In the genomic region with DNA sequence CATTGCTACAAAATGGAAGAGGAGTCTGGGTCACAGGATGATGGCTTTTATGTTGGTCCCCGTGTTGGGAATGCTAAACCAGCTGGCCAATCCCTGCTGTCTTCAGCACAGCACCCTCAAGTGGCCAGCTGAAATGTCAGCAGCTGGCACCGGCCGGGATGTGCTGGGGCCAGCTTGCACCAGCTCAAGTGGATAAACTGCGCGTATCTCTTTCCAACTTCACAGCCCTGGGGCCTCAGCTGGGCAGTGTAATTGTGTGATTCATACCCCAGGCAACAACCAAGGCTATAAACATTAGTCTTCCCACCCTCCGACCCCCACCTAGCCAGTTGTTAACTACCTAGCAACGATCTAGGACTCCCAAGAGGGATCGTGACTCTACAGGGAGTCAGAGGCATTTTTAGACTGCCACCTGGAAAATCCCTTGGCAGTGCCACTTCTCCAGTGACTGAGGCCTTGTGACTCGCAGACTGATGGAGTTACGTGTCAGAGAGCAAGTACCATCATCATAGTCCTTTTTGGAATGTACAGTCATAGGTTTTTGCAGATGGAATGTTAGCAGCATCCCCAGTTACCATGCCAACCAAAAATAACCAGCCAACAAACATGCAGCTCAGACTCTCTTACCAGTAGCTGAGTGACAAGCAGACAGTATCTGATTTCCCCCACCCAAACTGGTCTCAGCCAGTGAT, we compare ENCODE assay signal across 8 mouse cellular contexts. TPM values are rescaled to one million over a fixed set of nuclear protein-coding genes. Genes with fewer than 3 reads are reported as not detected.
DNase-seq lines count a peak whose midpoint lies in the region; ATAC-seq and TF ChIP-seq lines count a peak whose summit lies in the region.
"Had no signal": no experiment of that assay in that cellular context is flagged by ENCODE, and none has a peak within 500 bp of the region (broad histone marks: within the 10 kb centered on the region; RNA-seq: fewer than 3 reads in every experiment).

No protein-coding gene starts in this region.

- H3K9ac ChIP-seq in hindbrain, embryonic 16.5 days (ENCODE audit: low read depth, low read length) = 0 out of 2 replicates have a peak overlapping the region, but pooled peaks have one; percentile 28

- no peak overlapping the region for H3K27ac ChIP-seq in bone marrow macrophage, adult 2 months (ENCODE audit: insufficient read depth, low read depth, low read length)
- H3K27ac ChIP-seq in hindbrain, embryonic 16.5 days (ENCODE audit: low read depth, low read length) = no peak overlapping the region

- 0 out of 2 replicates have a peak, but pooled peaks have one; percentile 28 for ATAC-seq in hindbrain, embryonic 16.5 days

- 33% methylated on average over 10 of the region's 10 CpGs for WGBS in hindbrain, embryonic 16.5 days

- H3K4me1 ChIP-seq in bone marrow macrophage, adult 2 months (ENCODE audit: control insufficient read depth, insufficient read depth, low read length) = peaks cover under 1% of the 10 kb centered on the region; the same call in 1 of the 2 replicates
- peaks cover 7% of the 10 kb centered on the region; the same call in 1 of the 2 replicates for H3K4me1 ChIP-seq in hindbrain, embryonic 16.5 days (ENCODE audit: control insufficient read depth, insufficient read depth, low read depth, low read length)

- peaks cover 7% of the 10 kb centered on the region for H3K9me3 ChIP-seq in hindbrain, embryonic 16.5 days (ENCODE audit: control insufficient read depth, low read length)

- no peak overlapping the region for H3K4me2 ChIP-seq in hindbrain, embryonic 16.5 days (ENCODE audit: low read length)

- no peak for TF ChIP-seq POLR2A in bone marrow macrophage, adult 2 months (IDR thresholded peaks at IDR 0.05; ENCODE audit: borderline replicate concordance, low read depth, low read length)

- 0 out of 2 replicates have a peak, but pooled peaks cover under 1% of the 10 kb centered on the region for H3K27me3 ChIP-seq in hindbrain, embryonic 16.5 days (replicated peaks; ENCODE audit: control insufficient read depth, insufficient read depth, low read length)

- DNase-seq in kidney, postnatal 4 days = peak; percentile 33 to 37
- no peak for DNase-seq in kidney, postnatal 10 days
- peak; percentile 52 for DNase-seq in retina, postnatal 1 day
- DNase-seq in spleen, adult 18-20 months = no peak
- DNase-seq in heart, postnatal 36 days = no peak

- TF ChIP-seq CTCF in bone marrow macrophage, adult 2 months (IDR thresholded peaks at IDR 0.05; ENCODE audit: low read depth, low read length) = 0 out of 2 replicates have a peak, but pooled peaks have one; percentile 21

- H3K36me3 ChIP-seq in hindbrain, embryonic 16.5 days (ENCODE audit: control insufficient read depth, insufficient read depth, low read length) = no peaks in the 10 kb centered on the region

- no peak overlapping the region for H3K4me3 ChIP-seq in bone marrow macrophage, adult 2 months (ENCODE audit: insufficient read depth, low read length)
- no peak overlapping the region for H3K4me3 ChIP-seq in hindbrain, embryonic 16.5 days (ENCODE audit: low read length)

- intact Hi-C loops in heart, postnatal 36 days (cut with DNase I) = loop anchor here (5.0 to 10.0 kb wide), 4 partner anchors 50 to 280 kb away; no protein-coding TSS in a partner anchor

RNA-seq across cellular contexts. Expression of a gene that starts 11.2 kb away (rescaled TPM):
- 0.47 and 0.92 TPM in 2 replicates for polyA plus RNA-seq in bone marrow macrophage, adult 2 months (2012; ENCODE audit: insufficient read depth, insufficient read length, missing spikeins)
- polyA plus RNA-seq in hindbrain, embryonic 16.5 days (2015; fragmentation: Nextera tagmentation; extraction: Ambion mirVana) = 4.7 and 5.4 TPM in 2 replicates
- total RNA-seq in heart, postnatal 36 days (2021) = under 1 TPM; 0.46 to 0.53 TPM

RNA-seq across cellular contexts. Expression of a gene that starts 13.8 kb away (rescaled TPM):
- 39.5 and 50.6 TPM in 2 replicates for polyA plus RNA-seq in bone marrow macrophage, adult 2 months (2012; ENCODE audit: insufficient read depth, insufficient read length, missing spikeins)
- 107 and 113 TPM in 2 replicates for polyA plus RNA-seq in hindbrain, embryonic 16.5 days (2015; fragmentation: Nextera tagmentation; extraction: Ambion mirVana)
- total RNA-seq in heart, postnatal 36 days (2021) = 10 to 100 TPM; 53.9 to 54.1 TPM

RNA-seq across cellular contexts. Expression of a gene that starts 14.0 kb away (rescaled TPM):
- 7.2 and 8.2 TPM in 2 replicates for polyA plus RNA-seq in bone marrow macrophage, adult 2 months (2012; ENCODE audit: insufficient read depth, insufficient read length, missing spikeins)
- 18.7 and 20.8 TPM in 2 replicates for polyA plus RNA-seq in hindbrain, embryonic 16.5 days (2015; fragmentation: Nextera tagmentation; extraction: Ambion mirVana)
- 10 to 100 TPM; 14.6 to 16.3 TPM for total RNA-seq in heart, postnatal 36 days (2021)

RNA-seq across cellular contexts. Expression of a gene that starts 28.2 kb away (rescaled TPM):
- polyA plus RNA-seq in bone marrow macrophage, adult 2 months (2012; ENCODE audit: insufficient read depth, insufficient read length, missing spikeins) = not detected in 2 replicates
- 0.72 and 1.1 TPM in 2 replicates for polyA plus RNA-seq in hindbrain, embryonic 16.5 days (2015; fragmentation: Nextera tagmentation; extraction: Ambion mirVana)
- not detected for total RNA-seq in heart, postnatal 36 days (2021)
- polyA plus RNA-seq: large intestine, adult 2 months had no signal

RNA-seq across cellular contexts. Expression of a gene that starts 35.1 kb away (rescaled TPM):
- polyA plus RNA-seq in bone marrow macrophage, adult 2 months (2012; ENCODE audit: insufficient read depth, insufficient read length, missing spikeins) = not detected in 2 replicates
- polyA plus RNA-seq in hindbrain, embryonic 16.5 days (2015; fragmentation: Nextera tagmentation; extraction: Ambion mirVana) = 12.9 and 16.6 TPM in 2 replicates
- total RNA-seq in heart, postnatal 36 days (2021) = under 1 TPM in 1 of 2 experiments, not detected in 1; 0.22 TPM

Comparison
In these comparisons a context has a peak if more than half of its experiments do, and no peak if none do; other contexts are left out.
1. DNase-seq: peak in kidney, postnatal 4 days (2 of 2) and retina, postnatal 1 day (single experiment); none in kidney, postnatal 10 days (single experiment), spleen, adult 18-20 months (0 of 2) and heart, postnatal 36 days (0 of 2).